Mouse (Mus musculus): ENCODE measurements around the gene Tfap2b. TPM values are rescaled to one million over a fixed set of nuclear protein-coding genes. Genes with fewer than 3 reads are reported as not detected.

Gene Tfap2b
- 0.23 TPM in 1 of 2 replicates, not detected in the other for polyA plus RNA-seq (2014; fragmentation: Nextera tagmentation; extraction: Ambion mirVana)

- H3K27ac ChIP-seq (ENCODE audit: low read length), result no peak within 1 kb of the TSS
- no peaks in the 10 kb centered on the region for H3K9me3 ChIP-seq (ENCODE audit: control insufficient read depth, low read depth, low read length)
- no peak within 1 kb of the TSS for H3K9ac ChIP-seq (replicated peaks; ENCODE audit: low read depth, low read length)
- peak within 1 kb of the TSS; percentile 29 for H3K4me2 ChIP-seq (replicated peaks; ENCODE audit: low read depth, low read length)
- peak within 1 kb of the TSS; percentile 7 for H3K4me3 ChIP-seq (ENCODE audit: low read depth, low read length)
- H3K27me3 ChIP-seq (ENCODE audit: control insufficient read depth, insufficient read depth, low read length), result peaks cover 38% of the 10 kb centered on the region
- H3K36me3 ChIP-seq (ENCODE audit: control insufficient read depth, insufficient read depth, low read length), result no peaks in the 10 kb centered on the region
- WGBS, result 3% methylated on average over 26 of the region's 26 CpGs
- no peak for ATAC-seq (ENCODE audit: insufficient number of reproducible peaks, insufficient read depth, low FRiP score, low read depth)
- 0 out of 2 replicates have a peak, but pooled peaks cover 2% of the 10 kb centered on the region for H3K4me1 ChIP-seq (ENCODE audit: control insufficient read depth, insufficient read depth, low read length)
These were observed at the start of gene Tfap2b for GRCm38 (mm10) chr1:19208641-19209358. Tfap2b (plus strand) TSS chr1:19208914.

DNA sequence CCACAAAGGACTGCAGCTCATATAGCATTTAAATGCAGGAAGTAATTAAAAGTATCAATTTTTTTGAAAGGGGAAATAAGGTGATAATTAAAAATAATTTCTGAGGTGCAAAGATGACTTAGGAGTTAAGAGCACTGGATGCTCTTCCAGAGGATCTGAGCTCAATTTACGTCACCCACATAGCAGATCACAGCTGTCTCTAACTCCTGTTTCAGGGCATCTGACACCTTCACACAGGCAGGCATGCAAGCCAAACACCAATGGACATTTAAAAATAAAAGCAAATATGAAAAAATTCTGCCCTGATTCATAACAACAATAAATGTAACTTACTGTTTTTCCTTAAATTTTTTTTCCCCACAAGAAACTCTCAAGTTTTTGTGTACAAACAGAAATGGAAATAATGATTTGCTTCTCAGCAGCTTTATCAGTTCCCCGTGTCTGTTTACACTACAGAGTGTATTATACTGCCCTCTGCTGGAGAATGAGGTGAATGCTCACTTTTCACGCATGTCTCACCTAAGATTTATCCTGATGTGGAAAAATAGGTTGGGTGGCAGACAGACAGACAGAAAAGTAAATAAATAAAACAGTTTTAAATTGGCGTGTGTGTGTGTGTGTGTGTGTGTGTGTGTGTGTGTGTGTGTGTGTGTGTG lies 29.8 kb upstream of the Tfap2b start:
- Histone ChIP-seq H3K27me3 (ENCODE audit: control insufficient read depth, insufficient read depth, low read length) (no peaks in the 10 kb centered on the region), H3K4me1 (ENCODE audit: control insufficient read depth, insufficient read depth, low read length) (no peaks in the 10 kb centered on the region), H3K36me3 (ENCODE audit: control insufficient read depth, insufficient read depth, low read length) (no peaks in the 10 kb centered on the region), H3K4me2 (replicated peaks; ENCODE audit: low read depth, low read length) (no peak overlapping the region), H3K9me3 (ENCODE audit: control insufficient read depth, low read depth, low read length) (no peaks in the 10 kb centered on the region), H3K4me3 (ENCODE audit: low read depth, low read length) (no peak overlapping the region), H3K9ac (replicated peaks; ENCODE audit: low read depth, low read length) (no peak overlapping the region), H3K27ac (ENCODE audit: low read length) (no peak overlapping the region)
- WGBS, result 7% methylated on average over 4 of the region's 4 CpGs
- no peak for ATAC-seq (ENCODE audit: insufficient number of reproducible peaks, insufficient read depth, low FRiP score, low read depth)

DNA sequence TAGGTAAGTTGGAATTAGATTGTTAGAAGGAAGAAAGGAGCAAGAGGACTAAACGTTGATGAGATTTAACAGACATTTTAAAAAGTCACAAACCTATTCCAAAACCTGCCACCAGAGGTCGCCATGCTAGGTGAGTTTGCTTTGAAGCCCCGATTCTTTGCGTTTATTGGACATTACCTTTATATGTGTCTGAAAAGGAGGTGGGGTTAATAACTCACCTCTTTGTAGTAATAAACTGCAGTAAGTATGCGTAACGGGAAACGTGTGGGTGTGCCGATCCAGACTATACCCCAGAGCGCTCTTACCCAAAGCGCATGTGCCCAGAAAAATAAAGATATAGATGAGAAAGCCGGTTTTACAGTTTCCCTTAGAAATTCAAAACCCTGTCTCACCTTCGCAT lies 3.1 kb upstream of the Tfap2b start:
- 2% methylated on average over 12 of the region's 12 CpGs for WGBS
- Histone ChIP-seq H3K36me3 (ENCODE audit: control insufficient read depth, insufficient read depth, low read length) (no peaks in the 10 kb centered on the region), H3K4me1 (ENCODE audit: control insufficient read depth, insufficient read depth, low read length) (0 out of 2 replicates have a peak, but pooled peaks cover 2% of the 10 kb centered on the region), H3K27ac (ENCODE audit: low read length) (no peak overlapping the region), H3K27me3 (ENCODE audit: control insufficient read depth, insufficient read depth, low read length) (peaks cover 16% of the 10 kb centered on the region), H3K9me3 (ENCODE audit: control insufficient read depth, low read depth, low read length) (no peaks in the 10 kb centered on the region), H3K9ac (replicated peaks; ENCODE audit: low read depth, low read length) (no peak overlapping the region), H3K4me3 (ENCODE audit: low read depth, low read length) (peak overlapping the region; percentile 23; the same call in 1 of the 2 replicates), H3K4me2 (replicated peaks; ENCODE audit: low read depth, low read length) (peak overlapping the region; percentile 33)
- ATAC-seq (ENCODE audit: insufficient number of reproducible peaks, insufficient read depth, low FRiP score, low read depth), result no peak

- WGBS, result 2% methylated on average over 7 of the region's 7 CpGs
- H3K27me3 ChIP-seq (ENCODE audit: control insufficient read depth, insufficient read depth, low read length), result peaks cover 21% of the 10 kb centered on the region
- H3K36me3 ChIP-seq (ENCODE audit: control insufficient read depth, insufficient read depth, low read length), result no peaks in the 10 kb centered on the region
- H3K9ac ChIP-seq (replicated peaks; ENCODE audit: low read depth, low read length), result no peak overlapping the region
- H3K27ac ChIP-seq (ENCODE audit: low read length), result no peak overlapping the region
- H3K4me2 ChIP-seq (replicated peaks; ENCODE audit: low read depth, low read length), result no peak overlapping the region
- ATAC-seq (ENCODE audit: insufficient number of reproducible peaks, insufficient read depth, low FRiP score, low read depth), result no peak
- H3K9me3 ChIP-seq (ENCODE audit: control insufficient read depth, low read depth, low read length), result no peaks in the 10 kb centered on the region
- H3K4me1 ChIP-seq (ENCODE audit: control insufficient read depth, insufficient read depth, low read length), result 0 out of 2 replicates have a peak, but pooled peaks cover 2% of the 10 kb centered on the region
- H3K4me3 ChIP-seq (ENCODE audit: low read depth, low read length), result peak overlapping the region; percentile 23; the same call in 1 of the 2 replicates
These were observed 2.5 kb upstream of the Tfap2b start for GRCm38 (mm10) chr1:19206194-19206593.

DNA sequence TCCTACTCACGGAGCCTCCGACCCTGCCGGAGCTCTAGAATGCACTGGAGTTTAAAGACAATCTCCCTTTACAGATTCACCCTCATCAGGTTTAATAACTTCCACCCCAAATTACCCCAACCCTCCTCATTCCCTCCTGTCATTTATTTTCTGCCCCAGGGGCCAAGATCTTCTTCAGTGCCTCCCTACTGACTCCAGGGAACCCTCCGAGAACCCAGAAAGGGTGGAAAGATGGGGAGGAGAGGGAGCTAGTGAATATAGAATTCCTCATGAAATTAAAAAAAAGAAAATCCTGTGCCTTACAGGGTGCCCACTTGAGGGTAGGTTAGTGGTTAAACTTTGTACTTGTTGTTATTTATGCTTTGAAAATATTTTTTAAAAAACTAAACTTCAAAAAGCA lies 1.1 kb upstream of the Tfap2b start:
- H3K9me3 ChIP-seq (ENCODE audit: control insufficient read depth, low read depth, low read length), result no peaks in the 10 kb centered on the region
- H3K4me3 ChIP-seq (ENCODE audit: low read depth, low read length), result no peak overlapping the region
- no peaks in the 10 kb centered on the region for H3K36me3 ChIP-seq (ENCODE audit: control insufficient read depth, insufficient read depth, low read length)
- 2% methylated on average over 4 of the region's 4 CpGs for WGBS
- H3K27me3 ChIP-seq (ENCODE audit: control insufficient read depth, insufficient read depth, low read length), result peaks cover 33% of the 10 kb centered on the region
- 0 out of 2 replicates have a peak, but pooled peaks cover 2% of the 10 kb centered on the region for H3K4me1 ChIP-seq (ENCODE audit: control insufficient read depth, insufficient read depth, low read length)
- no peak overlapping the region for H3K27ac ChIP-seq (ENCODE audit: low read length)
- no peak for ATAC-seq (ENCODE audit: insufficient number of reproducible peaks, insufficient read depth, low FRiP score, low read depth)
- no peak overlapping the region for H3K9ac ChIP-seq (replicated peaks; ENCODE audit: low read depth, low read length)
- no peak overlapping the region for H3K4me2 ChIP-seq (replicated peaks; ENCODE audit: low read depth, low read length)

DNA sequence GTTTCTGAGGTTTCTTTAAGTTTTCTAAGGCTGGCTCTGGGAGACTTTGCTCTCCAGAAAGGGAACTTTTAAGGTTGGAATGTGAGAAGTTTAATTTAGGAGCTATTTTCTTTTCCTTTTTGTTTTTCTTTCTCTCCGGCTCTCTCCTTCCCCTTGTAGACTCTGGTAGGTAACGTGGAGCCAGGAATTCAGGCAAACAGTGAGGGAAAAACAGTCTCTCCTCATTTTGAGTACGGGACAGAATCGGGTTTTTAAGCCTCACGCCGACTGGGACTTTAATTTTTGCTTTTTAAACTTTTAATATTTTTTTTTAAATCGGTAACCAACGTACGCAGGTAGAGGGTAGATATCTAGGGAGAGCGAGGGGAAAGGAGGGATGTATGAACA lies 638 bp downstream of the Tfap2b start:
- no peaks in the 10 kb centered on the region for H3K36me3 ChIP-seq (ENCODE audit: control insufficient read depth, insufficient read depth, low read length)
- H3K9me3 ChIP-seq (ENCODE audit: control insufficient read depth, low read depth, low read length), result no peaks in the 10 kb centered on the region
- H3K9ac ChIP-seq (replicated peaks; ENCODE audit: low read depth, low read length), result no peak overlapping the region
- peak overlapping the region; percentile 7; the same call in 1 of the 2 replicates for H3K4me3 ChIP-seq (ENCODE audit: low read depth, low read length)
- H3K27ac ChIP-seq (ENCODE audit: low read length), result no peak overlapping the region
- H3K27me3 ChIP-seq (ENCODE audit: control insufficient read depth, insufficient read depth, low read length), result peaks cover 44% of the 10 kb centered on the region
- peaks cover 2% of the 10 kb centered on the region; the same call in 1 of the 2 replicates for H3K4me1 ChIP-seq (ENCODE audit: control insufficient read depth, insufficient read depth, low read length)
- H3K4me2 ChIP-seq (replicated peaks; ENCODE audit: low read depth, low read length), result no peak overlapping the region; the same call in 1 of the 2 replicates
- no peak for ATAC-seq (ENCODE audit: insufficient number of reproducible peaks, insufficient read depth, low FRiP score, low read depth)
- WGBS, result 1% methylated on average over 10 of the region's 10 CpGs

- Histone ChIP-seq H3K4me2 (replicated peaks; ENCODE audit: low read depth, low read length) (peak overlapping the region; percentile 29), H3K9me3 (ENCODE audit: control insufficient read depth, low read depth, low read length) (no peaks in the 10 kb centered on the region), H3K27me3 (ENCODE audit: control insufficient read depth, insufficient read depth, low read length) (peaks cover 47% of the 10 kb centered on the region), H3K4me3 (ENCODE audit: low read depth, low read length) (peak overlapping the region; percentile 7), H3K36me3 (ENCODE audit: control insufficient read depth, insufficient read depth, low read length) (no peaks in the 10 kb centered on the region), H3K9ac (replicated peaks; ENCODE audit: low read depth, low read length) (no peak overlapping the region), H3K4me1 (ENCODE audit: control insufficient read depth, insufficient read depth, low read length) (peaks cover 2% of the 10 kb centered on the region; the same call in 1 of the 2 replicates), H3K27ac (ENCODE audit: low read length) (no peak overlapping the region)
- under 1% methylated on average over 31 of the region's 31 CpGs for WGBS
- no peak for ATAC-seq (ENCODE audit: insufficient number of reproducible peaks, insufficient read depth, low FRiP score, low read depth)
These were observed 1.1 kb downstream of the Tfap2b start for GRCm38 (mm10) chr1:19209776-19210175.

DNA sequence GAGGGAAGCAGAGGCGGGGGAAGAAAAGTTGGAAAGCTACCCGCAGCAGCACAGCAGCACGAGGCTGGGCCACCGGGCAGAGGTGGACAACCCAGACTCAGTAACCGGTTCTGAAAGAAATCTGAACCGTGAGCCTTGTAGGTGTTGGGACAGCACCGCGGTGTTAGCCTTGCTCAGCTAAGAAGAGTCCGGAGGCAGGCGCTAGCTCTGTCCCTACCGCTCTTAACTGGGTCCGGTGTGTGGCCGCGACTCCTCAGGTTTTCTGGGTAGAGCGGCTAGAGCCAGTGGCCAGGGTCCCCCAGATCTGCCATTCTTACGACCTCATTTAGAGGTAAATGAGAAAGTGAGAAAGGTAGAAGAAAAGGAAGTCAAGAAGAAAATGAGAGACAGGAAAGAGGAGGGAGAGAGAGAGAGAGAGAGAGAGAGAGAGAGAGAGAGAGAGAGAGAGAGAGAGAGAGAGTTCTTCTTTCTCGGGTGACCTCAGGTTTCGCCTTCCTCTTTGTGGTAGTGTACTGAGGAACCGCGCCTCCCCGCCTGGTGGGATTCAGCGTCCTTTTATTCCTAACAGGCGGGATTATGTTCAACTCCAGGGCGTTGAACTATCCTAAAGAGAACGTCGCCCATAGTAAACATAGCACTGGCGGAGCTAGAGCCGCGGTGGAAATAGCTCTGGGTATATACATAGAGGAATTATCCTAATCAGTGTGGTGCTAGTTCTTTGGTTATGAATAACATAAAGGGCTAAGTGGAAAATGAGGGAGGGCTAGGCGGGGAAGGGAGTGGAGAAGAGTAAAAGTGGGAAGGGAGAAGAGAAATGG lies 1.7 kb downstream of the Tfap2b start:
- Histone ChIP-seq H3K36me3 (ENCODE audit: control insufficient read depth, insufficient read depth, low read length) (no peaks in the 10 kb centered on the region), H3K27me3 (ENCODE audit: control insufficient read depth, insufficient read depth, low read length) (peaks cover 53% of the 10 kb centered on the region), H3K4me2 (replicated peaks; ENCODE audit: low read depth, low read length) (peak overlapping the region; percentile 29), H3K9me3 (ENCODE audit: control insufficient read depth, low read depth, low read length) (no peaks in the 10 kb centered on the region), H3K4me1 (ENCODE audit: control insufficient read depth, insufficient read depth, low read length) (peaks cover 2% of the 10 kb centered on the region; the same call in 1 of the 2 replicates), H3K4me3 (ENCODE audit: low read depth, low read length) (peak overlapping the region; percentile 7), H3K27ac (ENCODE audit: low read length) (no peak overlapping the region), H3K9ac (replicated peaks; ENCODE audit: low read depth, low read length) (no peak overlapping the region)
- 1% methylated on average over 30 of the region's 30 CpGs for WGBS
- ATAC-seq (ENCODE audit: insufficient number of reproducible peaks, insufficient read depth, low FRiP score, low read depth), result 0 out of 2 replicates have a peak, but pooled peaks have one; percentile 46
